Mouse (Mus musculus) stomach, embryonic 15.5 days (tissue): Measurements from ENCODE around the gene Tmem214. TPM values are rescaled to one million over a fixed set of nuclear protein-coding genes. Genes with fewer than 3 reads are reported as not detected.
A peak's percentile ranks its signal among the peaks of the same experiment; 100 is the strongest.

ENCODE experiments used
- ATAC-seq: fragments of 200-750 bp; cut with Nextera tagmentation; 2 replicates; pipeline ENCODE4 v1.8.0; 2017; ENCODE audit warnings: low read depth, moderate number of reproducible peaks, moderate TSS enrichment; ENCODE audit not compliant: insufficient read depth, low FRiP score
- H3K27ac ChIP-seq: fragments of 300-500 bp; sonication (generic); 2 replicates; pipeline ENCODE4 v1.5.1; 2015; ENCODE audit warnings: mild to moderate bottlenecking, inconsistent platforms
- H3K27me3 ChIP-seq: fragments of 300-500 bp; sonication (generic); replicated peaks from 2 replicates; pipeline ENCODE4 v1.6.1; 2015; ENCODE audit warnings: inconsistent platforms
- H3K36me3 ChIP-seq: fragments of 300-500 bp; sonication (generic); 2 replicates; pipeline ENCODE4 v1.6.1; 2015; ENCODE audit warnings: inconsistent platforms
- H3K4me1 ChIP-seq: fragments of 300-500 bp; sonication (generic); 2 replicates; pipeline ENCODE4 v1.6.1; 2015; ENCODE audit warnings: inconsistent platforms
- H3K4me2 ChIP-seq: fragments of 300-500 bp; sonication (generic); 2 replicates; pipeline ENCODE4 v1.6.1; 2015; ENCODE audit warnings: mild to moderate bottlenecking, inconsistent platforms
- H3K4me3 ChIP-seq: fragments of 300-500 bp; sonication (generic); replicated peaks from 2 replicates; pipeline ENCODE4 v1.5.1; 2015; ENCODE audit warnings: inconsistent platforms
- H3K9ac ChIP-seq: fragments of 300-500 bp; sonication (generic); 2 replicates; pipeline ENCODE4 v1.6.1; 2015; ENCODE audit warnings: inconsistent platforms
- H3K9me3 ChIP-seq: fragments of 300-500 bp; sonication (generic); 2 replicates; pipeline ENCODE4 v1.6.1; 2016; ENCODE audit warnings: inconsistent platforms
- WGBS: fragments of 180-500 bp; shearing (Covaris S2); methylation state at CpG from one replicate; pipeline ENCODE4 v1.1.7; 2015; 5-methylcytosine and 5-hydroxymethylcytosine counted together
- polyA plus RNA-seq: library from polyadenylated mRNA; unstranded; fragments of >200 nt; fragmentation: Nextera tagmentation; extraction: Ambion mirVana; gene quantifications from 2 replicates; pipeline ENCODE4 v1.2.1, GENCODE M21; 2015

Gene Tmem214
- polyA plus RNA-seq, 1 experiment from 2014 or later = 86.3 TPM

DNA sequence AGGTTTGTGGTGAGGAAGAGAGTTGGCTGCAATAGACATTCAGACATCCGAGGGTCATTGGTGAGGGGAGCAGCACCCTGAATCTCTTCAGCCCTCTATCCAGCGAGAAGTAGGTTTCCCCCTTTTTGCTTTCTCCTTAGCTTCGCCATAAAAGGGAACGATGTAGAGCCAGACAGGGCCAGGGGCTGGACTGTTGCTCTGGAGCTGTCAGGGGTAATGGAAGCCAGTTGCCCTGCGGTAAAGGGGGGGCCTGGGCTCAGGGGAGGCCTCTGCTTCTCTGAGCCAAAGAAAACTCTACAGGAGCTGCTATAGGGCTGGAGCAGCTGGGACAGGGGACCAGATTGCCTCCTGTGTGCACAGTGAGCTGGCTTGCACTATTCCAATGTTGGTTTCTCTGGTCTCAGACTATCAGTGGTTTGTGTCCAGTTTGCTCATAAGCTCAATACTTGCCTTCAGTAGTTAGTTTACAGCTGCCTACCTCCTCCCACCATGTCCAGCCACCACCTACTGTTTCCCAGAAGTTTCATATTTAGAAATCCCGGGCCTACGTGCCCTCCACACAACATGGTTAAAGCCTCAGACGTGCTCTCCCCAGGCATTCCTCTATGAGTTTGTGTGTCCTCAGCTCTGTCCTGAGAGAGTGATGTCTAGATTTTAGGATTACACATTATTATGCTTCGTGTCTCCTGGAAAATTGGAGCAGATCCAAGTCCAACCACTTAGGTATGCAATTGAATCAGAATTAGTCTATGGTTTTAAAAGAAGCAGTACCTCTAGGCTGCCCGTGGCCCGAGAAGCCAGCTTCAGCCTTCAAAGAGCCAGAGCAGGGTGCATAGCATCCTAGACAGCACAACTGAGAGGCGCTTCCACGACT is 40.9 kb downstream of the Tmem214 start:
- no peaks in the 10 kb centered on the region for H3K27me3 ChIP-seq
- peaks cover 51% of the 10 kb centered on the region for H3K4me1 ChIP-seq
- no peaks in the 10 kb centered on the region for H3K9me3 ChIP-seq
- peak overlapping the region; percentile 99 for H3K27ac ChIP-seq
- peak; percentile 57 for ATAC-seq
- peaks cover 16% of the 10 kb centered on the region; the same call in 1 of the 2 replicates for H3K36me3 ChIP-seq
- 23% methylated on average over 13 of the region's 13 CpGs for WGBS
- H3K4me3 ChIP-seq = peak overlapping the region; percentile 66
- peak overlapping the region; percentile 89 for H3K4me2 ChIP-seq
- H3K9ac ChIP-seq = peak overlapping the region; percentile 45; the same call in 1 of the 2 replicates

- no peak for ATAC-seq
- H3K4me2 ChIP-seq = peak overlapping the region; percentile 89; the same call in 1 of the 2 replicates
- H3K27ac ChIP-seq = peak overlapping the region; percentile 99
- H3K9ac ChIP-seq = no peak overlapping the region
- WGBS = 23% methylated on average over 7 of the region's 7 CpGs
- no peaks in the 10 kb centered on the region for H3K27me3 ChIP-seq
- H3K9me3 ChIP-seq = no peaks in the 10 kb centered on the region
- peaks cover 11% of the 10 kb centered on the region; the same call in 1 of the 2 replicates for H3K36me3 ChIP-seq
- no peak overlapping the region for H3K4me3 ChIP-seq
- peaks cover 51% of the 10 kb centered on the region for H3K4me1 ChIP-seq
Measured at GRCm38 (mm10) chr5:30909300-30909659, 41.5 kb downstream of the Tmem214 start.

- 76% methylated on average over 7 of the region's 7 CpGs for WGBS
- peak overlapping the region; percentile 99 for H3K27ac ChIP-seq
- no peak for ATAC-seq
- peaks cover 51% of the 10 kb centered on the region for H3K4me1 ChIP-seq
- no peaks in the 10 kb centered on the region for H3K9me3 ChIP-seq
- H3K4me3 ChIP-seq = no peak overlapping the region
- H3K36me3 ChIP-seq = peaks cover 6% of the 10 kb centered on the region; the same call in 1 of the 2 replicates
- no peak overlapping the region for H3K4me2 ChIP-seq
- no peak overlapping the region for H3K9ac ChIP-seq
- H3K27me3 ChIP-seq = no peaks in the 10 kb centered on the region
Measured at GRCm38 (mm10) chr5:30909863-30910262, 42.1 kb downstream of the Tmem214 start.

DNA sequence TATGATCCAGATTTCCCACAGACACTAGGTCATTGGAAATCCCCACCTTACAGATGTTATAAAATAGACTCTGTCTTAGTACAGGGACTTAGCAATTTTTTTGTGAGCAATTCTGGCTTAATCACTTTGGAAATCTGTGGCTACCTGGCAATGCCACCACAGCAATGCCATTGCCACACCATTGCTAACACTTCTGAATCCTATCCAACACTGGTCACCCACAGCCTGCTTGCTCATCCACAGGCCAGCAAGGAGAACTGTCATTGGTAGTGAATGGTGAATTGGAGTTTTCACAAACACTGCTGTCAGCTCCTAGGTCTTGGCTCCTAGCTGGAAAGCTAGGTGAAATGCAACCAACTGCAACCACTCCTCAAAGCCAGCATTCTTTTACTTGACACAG is 42.7 kb downstream of the Tmem214 start:
- Histone ChIP-seq H3K9me3 (no peaks in the 10 kb centered on the region), H3K9ac (no peak overlapping the region)

DNA sequence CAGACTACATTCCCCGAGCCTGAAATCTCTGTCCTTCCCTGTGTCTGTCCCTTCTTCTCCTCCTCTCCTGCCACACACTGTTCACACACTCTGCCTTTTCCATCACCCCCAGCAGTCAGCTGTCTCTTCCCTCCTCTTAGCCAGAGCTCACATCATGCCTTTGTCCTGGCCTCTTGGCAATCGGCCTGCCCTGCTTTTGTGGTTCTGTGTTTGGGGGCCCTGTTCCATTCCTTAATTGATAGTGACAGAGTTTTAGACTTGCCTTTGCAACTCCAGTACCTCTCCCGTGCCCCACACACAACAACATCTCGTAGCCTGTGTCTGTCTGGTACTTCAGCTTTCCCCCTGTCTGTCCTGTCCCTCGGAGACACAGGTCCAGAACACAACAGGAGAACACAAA is 44.3 kb downstream of the Tmem214 start:
- Histone ChIP-seq H3K4me2 (no peak overlapping the region), H3K4me3 (no peak overlapping the region), H3K4me1 (peaks cover 55% of the 10 kb centered on the region), H3K9ac (no peak overlapping the region), H3K36me3 (0 out of 2 replicates have a peak, but pooled peaks cover 4% of the 10 kb centered on the region), H3K9me3 (no peaks in the 10 kb centered on the region), H3K27ac (peak overlapping the region; percentile 95), H3K27me3 (no peaks in the 10 kb centered on the region)
- ATAC-seq = no peak
- 48% methylated on average over 5 of the region's 5 CpGs for WGBS

More for the DNA sequence above, 42.7 kb downstream of the Tmem214 start:
- Histone ChIP-seq H3K27ac (peak overlapping the region; percentile 68; the same call in 1 of the 2 replicates), H3K4me1 (peaks cover 51% of the 10 kb centered on the region), H3K27me3 (no peaks in the 10 kb centered on the region), H3K4me2 (no peak overlapping the region), H3K4me3 (no peak overlapping the region), H3K36me3 (no peaks in the 10 kb centered on the region)
- no peak for ATAC-seq

DNA sequence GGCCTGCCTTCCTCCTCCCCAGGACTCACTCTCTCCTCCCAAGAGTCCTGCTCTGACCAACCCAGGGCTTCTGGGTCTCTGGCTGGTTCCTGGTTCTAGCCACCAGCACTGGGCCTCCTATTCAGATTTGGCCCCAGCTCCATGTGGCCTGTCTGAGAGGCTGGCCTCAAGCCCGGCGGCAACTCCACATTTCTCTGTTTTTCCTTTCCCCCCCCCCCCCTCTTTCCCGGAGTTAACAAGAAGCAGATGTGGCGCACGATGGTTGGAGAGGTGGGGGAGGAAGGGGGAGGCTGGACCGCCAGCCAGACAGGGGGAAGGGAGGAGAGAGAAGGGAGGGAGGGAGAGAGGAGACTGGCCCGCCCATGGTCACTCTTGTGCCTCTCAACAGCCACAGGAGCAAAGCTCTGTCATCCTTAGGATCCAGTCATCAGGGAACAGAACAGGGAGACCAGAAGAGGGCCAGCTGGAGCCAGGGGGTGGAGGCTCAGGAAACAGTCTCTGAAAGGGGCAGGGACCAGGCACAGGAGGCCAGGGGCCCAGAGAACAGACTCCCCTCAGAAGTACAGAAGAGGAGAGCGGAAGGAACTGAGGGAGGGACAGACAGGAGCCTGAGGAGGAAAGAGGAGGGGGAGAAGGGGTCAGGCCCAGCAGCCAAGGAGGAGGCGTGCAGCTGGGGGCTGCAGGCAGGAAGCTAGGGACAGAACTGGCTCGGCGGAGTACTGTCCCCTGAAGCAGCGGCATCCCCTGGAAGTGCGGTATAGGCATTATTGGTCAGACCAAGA is 45.4 kb downstream of the Tmem214 start, which contains the start of gene Emilin1:
Gene Emilin1 (plus strand): TSS at position 343 of the 782 bp plus-strand sequence.
- Histone ChIP-seq H3K36me3 (peaks cover 13% of the 10 kb centered on the region), H3K27ac (peak within 1 kb of the TSS; percentile 95), H3K4me3 (peak within 1 kb of the TSS; percentile 53), H3K9ac (peak within 1 kb of the TSS; percentile 61), H3K4me1 (peaks cover 64% of the 10 kb centered on the region), H3K9me3 (no peaks in the 10 kb centered on the region), H3K4me2 (peak within 1 kb of the TSS; percentile 81), H3K27me3 (no peaks in the 10 kb centered on the region)
- WGBS = 16% methylated on average over 13 of the region's 13 CpGs
- ATAC-seq = peak; percentile 63

- Histone ChIP-seq H3K27ac (peak overlapping the region; percentile 95), H3K4me2 (peak overlapping the region; percentile 81), H3K4me1 (peaks cover 64% of the 10 kb centered on the region), H3K9me3 (no peaks in the 10 kb centered on the region), H3K27me3 (no peaks in the 10 kb centered on the region), H3K9ac (peak overlapping the region; percentile 61), H3K36me3 (peaks cover 22% of the 10 kb centered on the region), H3K4me3 (peak overlapping the region; percentile 53)
- 32% methylated on average over 7 of the region's 7 CpGs for WGBS
- ATAC-seq = no peak
Measured at GRCm38 (mm10) chr5:30914101-30914635, 46.4 kb downstream of the Tmem214 start.

- ATAC-seq = no peak
- Histone ChIP-seq H3K27me3 (no peaks in the 10 kb centered on the region), H3K27ac (peak overlapping the region; percentile 95), H3K9me3 (no peaks in the 10 kb centered on the region), H3K4me3 (peak overlapping the region; percentile 53), H3K4me2 (peak overlapping the region; percentile 81), H3K9ac (peak overlapping the region; percentile 61), H3K36me3 (peaks cover 27% of the 10 kb centered on the region), H3K4me1 (peaks cover 60% of the 10 kb centered on the region)
- WGBS = 28% methylated on average over 6 of the region's 6 CpGs
Measured at GRCm38 (mm10) chr5:30914849-30915248, 47.0 kb downstream of the Tmem214 start.

- peak overlapping the region; percentile 95 for H3K27ac ChIP-seq
- peak overlapping the region; percentile 81 for H3K4me2 ChIP-seq
- no peaks in the 10 kb centered on the region for H3K9me3 ChIP-seq
- H3K36me3 ChIP-seq = peaks cover 31% of the 10 kb centered on the region
- peaks cover 64% of the 10 kb centered on the region for H3K4me1 ChIP-seq
- H3K27me3 ChIP-seq = no peaks in the 10 kb centered on the region
- peak overlapping the region; percentile 61 for H3K9ac ChIP-seq
- WGBS = 43% methylated on average over 9 of the region's 9 CpGs
- H3K4me3 ChIP-seq = peak overlapping the region; percentile 53
- ATAC-seq = no peak
Measured at GRCm38 (mm10) chr5:30915456-30915855, 47.6 kb downstream of the Tmem214 start.

DNA sequence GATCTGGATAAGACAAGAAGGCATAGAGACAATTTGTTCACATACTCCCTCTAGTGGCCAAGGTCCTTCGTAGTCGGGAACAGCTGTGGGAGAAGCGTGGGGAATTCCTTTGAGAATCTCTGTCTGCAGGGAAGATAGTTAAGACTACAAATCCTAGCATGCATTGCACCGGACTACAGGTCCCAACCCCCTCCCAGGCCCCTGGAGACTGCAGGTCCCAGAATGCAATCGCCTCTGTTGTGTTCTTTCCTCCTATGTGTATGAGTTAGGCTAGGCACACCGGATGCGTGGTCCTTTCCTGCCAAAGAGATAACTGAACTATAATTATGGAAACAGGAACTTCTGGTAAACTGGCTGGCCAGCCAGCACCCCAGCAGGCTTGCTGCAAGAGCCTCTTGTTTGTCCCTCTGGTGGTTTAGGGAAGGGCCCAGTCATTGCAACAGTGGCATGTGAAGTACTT is 48.2 kb downstream of the Tmem214 start:
- no peaks in the 10 kb centered on the region for H3K27me3 ChIP-seq
- H3K27ac ChIP-seq = peak overlapping the region; percentile 59; the same call in 1 of the 2 replicates
- H3K4me1 ChIP-seq = peaks cover 63% of the 10 kb centered on the region
- WGBS = 3% methylated on average over 7 of the region's 7 CpGs
- H3K9ac ChIP-seq = no peak overlapping the region
- H3K4me2 ChIP-seq = peak overlapping the region; percentile 81
- H3K36me3 ChIP-seq = peaks cover 36% of the 10 kb centered on the region
- peak; percentile 61 for ATAC-seq
- H3K4me3 ChIP-seq = peak overlapping the region; percentile 53
- no peaks in the 10 kb centered on the region for H3K9me3 ChIP-seq

DNA sequence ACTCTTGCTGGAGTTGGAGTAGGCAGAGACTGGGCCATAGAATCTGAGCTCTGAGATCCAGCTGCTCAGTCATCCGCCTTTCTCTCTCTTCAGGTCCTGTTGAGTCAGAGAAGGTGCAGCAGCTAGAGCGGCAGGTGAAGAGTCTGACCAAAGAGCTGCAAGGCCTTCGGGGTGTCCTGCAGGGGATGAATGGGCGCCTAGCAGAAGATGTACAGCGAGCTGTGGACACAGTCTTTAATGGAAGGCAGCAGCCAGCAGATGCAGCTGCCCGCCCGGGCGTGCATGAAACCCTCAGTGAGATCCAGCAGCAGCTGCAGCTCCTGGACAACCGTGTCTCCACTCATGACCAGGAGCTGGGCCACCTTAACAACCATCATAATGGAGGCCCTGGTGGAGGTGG is 49.0 kb downstream of the Tmem214 start:
- Histone ChIP-seq H3K4me3 (no peak overlapping the region), H3K4me2 (no peak overlapping the region), H3K9me3 (no peaks in the 10 kb centered on the region), H3K27me3 (no peaks in the 10 kb centered on the region), H3K27ac (no peak overlapping the region; the same call in 1 of the 2 replicates), H3K36me3 (peaks cover 36% of the 10 kb centered on the region), H3K9ac (no peak overlapping the region), H3K4me1 (peaks cover 65% of the 10 kb centered on the region)
- no peak for ATAC-seq
- whole genome bisulfite sequencing = 92% methylated on average over 9 of the region's 9 CpGs
